Mouse (Mus musculus): ENCODE results near the gene Fgfr2.

Gene Fgfr2

DNA sequence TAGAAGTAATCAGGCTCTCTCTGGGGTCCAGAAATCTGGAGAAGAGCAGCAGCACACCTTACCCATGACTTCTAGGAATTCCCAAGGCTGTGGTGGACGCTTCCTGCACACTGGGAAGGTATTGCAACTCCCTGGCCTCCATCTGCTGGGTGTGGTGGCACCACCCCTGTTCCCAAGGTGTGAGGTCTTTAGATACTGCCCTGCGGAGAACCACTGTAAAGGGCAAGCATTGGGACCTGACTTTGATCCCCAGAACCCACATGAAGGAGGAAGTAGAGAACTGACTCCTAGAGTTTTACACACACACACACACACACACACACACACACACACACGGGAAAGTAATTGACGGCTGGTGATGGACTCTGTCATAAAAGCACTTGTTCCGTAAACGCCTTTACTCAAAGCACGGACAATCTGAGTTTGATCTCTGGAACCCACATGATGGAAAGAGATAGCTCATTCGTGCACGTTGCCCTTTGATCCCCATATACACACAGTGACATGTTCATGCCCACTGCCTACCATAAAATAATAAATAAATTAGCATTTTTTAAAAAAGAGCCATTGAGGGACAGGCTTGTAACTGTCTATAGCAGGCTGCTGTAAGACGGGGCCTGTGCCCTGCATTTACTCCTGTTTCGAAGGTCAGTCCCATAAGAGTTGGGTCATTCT is 478.4 kb downstream of the Fgfr2 start:
- DNase-seq: no peak

DNA sequence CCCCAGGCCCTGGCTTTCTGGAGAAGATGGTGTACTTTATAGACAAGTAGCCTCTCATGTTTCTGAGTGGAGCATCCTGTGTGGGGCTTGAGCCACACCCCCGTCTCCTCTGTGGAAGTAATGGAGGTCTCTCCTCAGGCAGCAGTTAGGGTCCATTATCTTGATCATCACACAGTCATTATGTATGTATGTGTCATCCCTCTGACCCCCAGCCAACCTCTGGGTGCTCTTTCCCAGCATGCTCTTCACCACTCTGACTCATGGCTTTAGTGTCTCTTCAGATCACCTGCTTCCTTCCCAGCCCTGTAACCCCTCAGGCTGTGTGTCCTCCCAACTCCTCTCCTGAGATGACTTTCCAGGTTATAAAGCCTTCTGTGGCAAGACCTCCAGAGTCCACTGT is 481.5 kb downstream of the Fgfr2 start:
- DNase-seq: no peak

DNA sequence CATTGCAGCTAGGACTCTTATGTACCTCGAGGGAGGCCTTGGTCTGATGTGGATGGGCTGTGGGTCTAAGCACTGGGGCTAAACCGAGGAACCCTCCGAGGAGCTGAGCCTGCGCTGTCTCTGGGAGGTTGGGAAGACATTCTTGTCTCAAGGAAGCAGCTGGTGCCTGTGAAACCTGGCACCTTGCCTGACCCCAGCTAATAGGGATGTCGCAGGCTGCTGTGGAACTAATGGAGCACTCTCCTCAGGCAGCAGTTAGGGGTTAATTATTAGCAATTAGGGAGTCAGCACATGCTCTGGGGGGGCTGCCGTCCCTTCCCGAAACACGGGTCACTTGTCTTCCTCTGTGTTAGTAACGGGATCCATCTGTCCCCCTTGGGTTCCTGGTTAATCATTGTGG is 482.2 kb downstream of the Fgfr2 start:
- peak; percentile 43 for DNase-seq

DNA sequence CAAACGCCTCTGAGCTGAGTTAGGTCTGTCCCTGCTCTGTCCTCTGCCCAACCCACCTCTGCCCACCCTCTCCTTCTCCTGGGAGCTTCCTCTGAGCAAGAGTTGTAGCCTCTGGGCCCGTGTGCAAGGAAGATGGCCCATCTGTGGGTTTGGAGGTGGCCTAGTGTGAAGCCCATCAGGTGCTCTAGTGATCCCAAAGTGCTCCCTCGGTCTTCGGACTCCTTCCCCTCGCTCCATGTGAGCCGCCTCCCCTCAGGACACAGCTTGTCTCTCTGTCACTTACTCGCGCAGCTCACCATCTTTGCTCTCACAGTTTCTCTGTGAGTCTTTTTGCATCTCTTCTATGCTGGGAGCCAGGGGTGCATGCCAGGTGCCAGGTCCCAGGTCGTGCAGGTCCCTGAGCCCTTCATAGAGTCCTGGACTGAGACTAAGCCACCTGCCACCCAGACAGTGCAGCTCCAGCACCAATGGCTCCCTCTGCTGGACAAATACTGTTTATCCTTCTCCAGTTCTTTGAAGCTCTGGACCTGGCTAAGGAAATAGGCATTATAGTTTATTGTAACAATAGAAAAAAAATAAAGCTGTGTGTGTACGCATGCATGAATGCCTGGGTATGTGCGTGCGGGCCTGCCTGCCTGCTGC is 484.6 kb downstream of the Fgfr2 start:
- no peak for DNase-seq

DNA sequence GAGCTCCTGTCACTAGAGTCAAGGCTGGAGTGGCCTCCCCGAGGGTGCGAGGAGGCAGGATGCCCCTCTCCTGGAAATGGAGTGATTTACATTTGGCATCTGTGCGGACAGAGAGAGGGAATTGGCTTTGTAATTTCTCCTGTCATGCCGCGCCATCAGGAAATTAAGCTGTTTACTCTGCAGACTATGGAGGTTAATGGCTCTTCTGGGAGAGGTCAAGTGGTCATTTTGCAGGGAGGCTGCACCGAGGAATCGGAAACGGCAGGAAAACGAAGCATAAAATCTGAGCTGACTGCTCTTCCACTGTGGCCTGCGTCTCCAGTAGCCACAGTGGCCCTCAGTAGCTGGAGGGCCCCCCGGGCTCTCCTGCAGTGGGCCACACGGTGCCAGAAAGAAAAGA is 485.9 kb downstream of the Fgfr2 start:
- no peak for DNase-seq

DNA sequence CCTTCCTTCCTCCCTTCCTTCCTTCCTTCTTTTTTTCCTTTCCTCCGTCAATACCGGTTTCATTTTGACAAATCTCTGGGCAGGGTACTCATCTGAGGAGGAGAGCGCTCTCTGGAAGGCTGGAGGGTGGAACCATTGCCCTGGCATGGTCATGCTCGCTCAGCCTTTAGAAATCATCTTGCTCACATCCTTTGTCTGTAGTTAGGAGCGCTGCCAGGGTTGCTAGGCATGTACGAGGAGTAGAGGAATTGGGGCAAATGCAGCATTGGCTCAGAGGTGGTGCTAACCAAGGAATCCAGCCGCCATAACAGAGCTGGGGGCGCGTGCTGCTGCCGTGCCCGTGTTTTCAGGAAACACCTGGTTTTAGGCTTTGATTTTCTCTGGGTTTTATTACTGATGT is 491.8 kb downstream of the Fgfr2 start:
- peak; percentile 54 for DNase-seq

DNA sequence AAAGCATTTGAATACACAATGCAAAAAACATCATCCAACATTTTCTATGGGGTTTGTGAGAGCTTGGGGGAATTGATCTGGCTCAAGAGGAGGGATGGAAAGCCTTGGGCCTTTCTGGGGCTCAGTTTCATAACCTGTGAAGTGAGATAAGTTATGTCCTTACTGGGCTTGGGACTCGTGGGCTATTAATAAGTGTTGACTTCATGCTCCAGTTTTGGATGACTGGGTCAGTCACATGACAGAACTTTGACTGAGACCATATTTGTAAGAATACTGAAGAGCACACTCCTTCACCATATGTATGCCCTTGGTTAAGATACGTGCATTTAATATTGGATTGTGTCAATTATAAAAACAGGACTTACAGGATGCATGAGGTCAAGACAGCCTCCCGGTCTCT is 495.7 kb downstream of the Fgfr2 start:
- DNase-seq: no peak

DNA sequence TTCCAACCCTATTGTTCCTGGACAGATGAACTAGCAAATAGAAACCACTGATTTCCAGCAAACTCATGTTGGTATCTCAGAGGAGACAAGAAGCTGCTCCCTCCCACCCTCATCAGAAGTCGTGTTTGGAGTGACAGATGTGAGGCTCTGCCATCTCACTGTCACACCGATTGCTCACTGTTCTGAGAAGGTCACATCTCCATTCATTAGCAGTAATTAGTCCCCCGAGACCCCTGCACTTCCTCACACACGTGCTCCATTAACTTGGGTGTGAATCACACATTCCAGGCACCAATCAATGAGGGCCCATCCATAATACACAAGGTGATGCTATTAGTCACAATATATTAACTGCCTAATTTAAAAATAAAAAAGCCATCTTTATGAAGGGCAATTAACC is 497.0 kb downstream of the Fgfr2 start:
- no peak for DNase-seq

DNA sequence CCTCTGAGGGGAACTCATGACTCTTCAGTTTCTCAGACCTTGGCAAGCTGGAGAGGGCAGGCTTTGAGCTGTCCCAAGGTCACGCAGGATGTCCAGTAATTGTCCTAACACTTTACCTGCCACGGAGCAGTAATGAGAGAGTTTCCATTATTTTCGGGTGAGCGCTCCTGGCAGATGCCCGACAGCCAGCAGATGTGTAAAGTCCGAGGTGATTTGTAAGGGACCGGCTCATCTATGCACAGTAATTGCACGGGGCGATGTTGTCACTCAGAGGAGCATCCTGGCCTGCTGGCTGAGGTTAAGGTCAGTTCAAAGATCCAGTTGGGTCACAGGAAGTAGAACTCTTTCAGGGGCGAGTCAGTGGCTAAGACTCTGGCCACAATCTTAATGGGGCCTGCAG is 499.0 kb downstream of the Fgfr2 start:
- DNase-seq: no peak

DNA sequence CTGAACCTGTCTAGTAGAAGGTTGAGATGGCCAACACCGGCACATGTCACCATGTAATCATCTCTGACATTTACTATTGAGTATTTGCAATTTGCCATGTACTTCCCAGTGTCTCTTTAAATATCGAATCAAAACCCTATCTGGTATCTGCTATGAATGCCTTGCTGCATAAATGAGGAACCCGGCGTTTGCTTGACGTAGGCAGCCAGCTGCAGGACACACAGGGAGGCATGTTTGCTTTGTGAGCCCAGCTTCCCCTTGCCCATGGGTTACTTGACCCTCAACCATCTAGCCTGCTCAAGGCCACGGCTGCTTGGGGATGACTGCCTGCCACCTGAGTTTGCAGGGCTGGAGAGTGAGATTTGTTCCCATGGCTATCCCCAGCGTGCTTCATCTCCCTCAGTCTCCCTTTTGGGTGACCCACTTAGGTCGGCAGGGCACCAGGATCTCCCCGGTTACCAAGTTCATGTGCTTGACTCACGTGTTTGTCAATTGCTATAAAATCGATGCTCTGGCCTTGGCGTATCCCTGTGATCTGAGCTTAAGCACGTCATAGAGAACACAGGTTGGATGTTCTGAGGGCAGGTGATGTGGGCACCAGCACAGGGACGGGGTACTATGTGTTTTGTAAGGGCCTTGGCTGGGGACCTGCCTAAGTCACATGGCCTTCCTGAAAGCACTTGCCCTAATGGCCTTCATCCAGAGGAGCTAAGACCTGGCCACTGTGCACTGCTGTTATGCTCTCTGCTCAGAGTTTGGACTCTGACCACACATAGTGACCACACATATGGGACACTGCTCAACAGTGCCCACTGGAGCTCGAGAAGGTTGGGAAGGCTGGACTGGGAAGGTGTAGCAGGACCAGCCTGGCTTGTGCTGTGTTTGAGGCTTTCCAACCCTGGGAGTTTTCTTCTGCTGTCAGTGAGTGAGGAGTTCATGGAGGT is 502.9 kb downstream of the Fgfr2 start:
- no peak for DNase-seq

DNA sequence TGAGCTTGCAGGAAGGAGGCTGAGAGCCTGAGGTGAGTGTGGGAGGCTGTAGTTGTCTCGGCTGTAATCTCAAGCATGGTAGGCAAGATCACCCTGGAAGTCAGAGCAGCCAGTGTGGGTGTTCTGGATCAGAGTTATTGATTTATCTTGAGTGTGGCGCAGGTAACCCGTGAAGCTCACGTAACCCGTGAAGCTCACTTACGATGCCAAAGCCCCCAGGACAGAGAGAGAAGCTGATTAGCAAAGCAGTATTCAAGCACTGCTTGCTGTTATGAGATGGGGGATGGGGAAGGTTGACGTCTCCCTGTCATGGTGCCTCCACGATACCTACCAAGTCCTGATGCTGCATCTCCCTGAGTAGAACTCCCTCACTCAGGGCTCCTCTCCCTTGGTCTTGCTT is 503.6 kb downstream of the Fgfr2 start:
- no peak for DNase-seq

DNA sequence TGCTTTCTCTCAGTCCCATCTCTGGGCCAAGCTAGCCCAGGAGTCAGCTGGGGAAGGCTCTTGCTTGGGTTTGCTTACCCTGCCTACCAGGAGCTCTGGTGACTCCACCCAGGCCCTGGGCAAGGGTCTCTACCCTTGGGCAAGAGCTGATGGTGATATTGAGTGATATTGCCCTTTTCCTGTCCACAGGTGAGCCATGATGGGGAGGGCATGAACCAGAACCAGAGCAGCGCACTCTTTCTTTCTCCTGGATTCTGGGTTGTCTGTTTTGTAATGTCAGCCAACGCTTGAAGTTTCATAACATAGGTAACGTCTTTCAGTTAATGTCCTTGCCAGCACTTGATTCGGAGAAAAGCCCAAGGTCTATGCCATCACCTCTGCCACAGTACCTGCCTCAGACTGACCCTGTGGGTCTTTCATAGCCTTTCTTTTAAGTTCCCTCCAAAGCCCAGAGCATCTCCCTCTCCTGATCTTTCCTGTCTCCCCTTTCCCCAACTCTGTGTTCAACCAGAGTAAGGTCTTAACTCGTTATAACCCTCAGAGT is 506.1 kb downstream of the Fgfr2 start:
- no peak for DNase-seq

DNA sequence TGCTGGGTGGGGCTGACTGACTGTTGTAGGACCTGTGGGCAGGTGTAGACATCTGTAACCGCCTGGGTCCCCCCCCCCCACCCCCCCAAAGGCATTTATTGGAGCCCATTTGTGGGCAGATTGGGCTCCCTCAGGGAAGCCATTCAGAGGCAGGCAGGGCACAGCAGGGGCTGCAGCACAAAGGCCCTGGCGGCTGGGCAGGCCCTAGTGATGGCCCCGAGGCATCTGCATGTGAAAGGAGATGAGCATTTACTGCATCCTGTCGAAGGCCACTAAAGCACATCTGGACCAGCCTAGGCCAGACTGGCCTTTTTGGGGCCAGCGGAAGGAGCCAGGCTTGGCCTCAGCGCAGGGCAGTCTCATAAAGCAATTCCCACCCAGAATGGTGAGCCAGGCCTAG is 506.8 kb downstream of the Fgfr2 start:
- no peak for DNase-seq

DNA sequence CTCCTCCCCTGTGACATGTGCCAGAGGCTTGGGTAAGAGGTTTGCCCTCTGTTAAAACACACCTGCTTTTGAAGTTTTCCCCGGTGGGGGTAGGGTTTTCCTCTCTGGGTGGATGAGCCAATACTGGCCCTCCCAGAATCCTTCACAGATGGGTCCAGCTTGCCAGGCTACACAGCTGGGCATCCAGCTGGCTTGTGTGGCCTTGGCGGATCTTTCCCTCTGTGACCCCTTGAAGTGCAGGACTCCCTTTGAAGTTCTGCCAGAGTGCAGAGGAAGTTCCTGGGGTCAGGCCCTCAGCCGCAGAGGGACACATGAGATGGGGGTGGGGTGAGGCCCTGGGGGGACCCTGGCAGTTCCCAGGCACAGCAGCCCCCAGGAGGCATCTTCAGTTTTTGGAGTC is 507.8 kb downstream of the Fgfr2 start:
- no peak for DNase-seq

DNA sequence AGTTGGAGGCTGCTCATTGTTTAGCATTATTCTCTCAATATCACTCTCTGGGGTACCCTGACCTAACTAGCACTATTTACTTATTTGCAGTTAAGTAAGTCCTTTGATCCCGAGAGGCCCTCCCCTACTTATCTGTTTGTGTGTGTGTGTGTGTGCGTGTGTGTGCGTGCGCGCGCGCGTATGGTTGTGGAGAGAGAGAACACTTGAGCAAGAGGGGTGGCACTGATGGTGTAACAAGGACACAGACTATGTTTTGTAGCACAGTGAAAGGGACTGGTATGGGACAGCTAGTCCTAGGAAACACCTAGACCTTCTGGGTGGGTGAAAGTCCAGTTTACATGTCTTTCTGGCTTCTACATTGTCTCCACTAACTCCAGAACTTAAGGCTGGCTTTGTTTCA is 511.6 kb downstream of the Fgfr2 start:
- DNase-seq: no peak

DNA sequence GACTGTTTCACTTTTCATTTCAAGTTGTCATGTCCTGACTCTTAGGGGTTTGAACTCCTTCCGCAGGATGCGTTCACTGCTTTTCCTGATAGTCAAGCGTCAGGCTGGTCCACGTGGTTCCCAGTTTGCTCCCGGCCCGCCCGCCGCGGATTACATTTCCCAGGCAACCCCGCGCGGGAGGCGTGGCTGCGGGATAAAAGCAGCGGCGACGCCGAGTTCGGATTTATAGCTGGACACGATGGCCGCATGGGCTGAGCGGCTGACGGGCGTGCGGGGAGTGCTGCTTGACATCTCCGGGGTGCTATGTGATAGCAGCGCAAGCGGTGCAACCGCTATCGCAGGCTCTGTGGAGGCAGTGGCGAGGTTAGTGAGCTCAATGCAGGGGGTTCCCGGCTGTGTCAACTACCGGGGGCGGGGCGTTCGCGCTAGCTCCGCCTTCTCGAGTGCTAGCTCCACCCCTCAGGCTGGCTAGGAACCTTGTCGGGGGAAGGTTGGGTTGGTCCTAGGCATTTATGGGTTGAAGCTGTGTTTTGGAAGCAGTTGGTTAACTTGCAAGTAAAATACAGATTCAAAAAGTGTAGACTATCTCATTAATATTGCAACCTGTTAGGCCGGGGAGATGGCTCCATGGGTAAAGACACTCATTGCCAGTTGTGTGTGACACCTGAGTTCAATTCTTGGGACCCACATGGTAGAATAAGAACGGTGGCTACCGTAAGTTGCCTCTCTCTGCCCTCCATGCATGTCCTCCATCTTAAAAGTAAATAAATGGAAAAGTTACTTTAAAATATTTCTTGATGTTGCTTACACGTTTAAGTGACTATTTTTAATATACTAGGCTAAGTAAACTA is 512.5 kb downstream of the Fgfr2 start, which contains the start of gene Lhpp:
Gene Lhpp, plus strand, starts transcription at position 171 of the 851 bp plus-strand sequence.
- DNase-seq: peak; percentile 79

DNA sequence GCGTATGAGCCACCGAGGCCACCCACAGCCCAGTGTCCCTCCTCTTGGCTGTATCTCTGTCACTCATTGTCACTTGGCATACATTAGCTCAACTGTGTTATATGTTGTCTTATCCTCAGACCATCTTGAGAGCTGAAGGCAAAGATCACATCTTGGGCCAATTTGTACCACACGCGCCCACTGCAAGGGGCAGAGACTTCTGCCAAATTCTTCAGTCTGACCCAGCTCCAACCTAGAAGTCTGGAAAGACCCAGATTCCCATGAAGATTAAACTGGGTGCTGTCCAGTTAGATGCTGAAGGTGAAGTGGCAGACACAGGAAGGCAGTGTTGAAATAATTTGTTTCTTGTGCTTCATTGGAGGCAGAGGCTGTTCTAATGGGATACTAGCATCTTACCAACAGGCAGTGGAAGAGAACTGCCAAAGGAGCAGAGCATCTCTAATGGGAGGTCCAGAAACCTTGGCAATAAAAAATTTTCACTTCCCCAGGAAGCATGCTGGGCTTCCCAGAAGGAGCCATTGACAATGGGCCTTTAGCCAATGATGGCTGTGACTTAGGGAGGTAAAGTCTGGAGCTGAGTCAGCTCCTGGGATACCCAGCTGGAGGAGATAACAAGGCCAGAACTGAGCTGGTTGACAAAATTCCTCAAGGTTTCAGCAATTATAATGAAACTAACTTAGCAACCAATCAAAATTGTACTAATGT is 514.7 kb downstream of the Fgfr2 start:
- no peak for DNase-seq

DNA sequence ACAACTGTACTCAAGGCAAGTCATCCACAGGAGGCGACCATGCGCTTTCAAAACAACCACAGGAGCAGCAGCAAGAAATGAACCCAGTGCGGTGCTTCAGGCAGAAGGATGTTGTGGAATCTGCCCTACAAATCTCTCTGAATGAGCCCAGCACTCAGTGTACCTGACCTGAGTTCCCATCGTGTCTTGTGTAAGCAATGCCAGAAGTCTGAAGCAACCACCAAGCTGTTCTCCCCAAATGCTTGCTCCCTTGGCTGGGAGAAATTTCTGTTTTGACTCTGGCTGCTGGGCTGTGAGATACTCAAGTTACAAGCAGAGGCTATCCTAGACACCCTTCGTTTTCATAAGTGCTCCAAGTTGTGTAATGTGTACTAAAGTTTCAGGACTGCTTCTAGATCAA is 517.5 kb downstream of the Fgfr2 start:
- no peak for DNase-seq

DNA sequence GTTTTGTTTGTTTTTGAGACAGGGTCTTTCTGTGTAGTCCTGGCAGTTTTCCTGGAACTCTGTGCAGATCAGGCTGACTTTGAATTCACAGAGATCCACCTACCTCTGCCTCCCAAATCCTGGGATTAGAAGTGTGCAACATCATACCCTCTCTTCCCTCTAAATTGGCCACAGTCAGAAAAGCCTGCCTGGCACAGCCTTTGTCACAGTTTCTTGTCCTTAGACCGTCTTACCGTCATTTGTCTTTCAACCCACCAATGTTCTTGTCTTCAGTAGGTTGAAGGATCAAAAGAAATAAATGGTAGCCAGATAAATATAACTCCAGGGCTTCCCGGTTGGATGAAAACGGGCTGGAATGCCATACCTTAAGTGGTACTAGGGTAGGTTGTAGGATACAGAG is 518.4 kb downstream of the Fgfr2 start:
- no peak for DNase-seq

DNA sequence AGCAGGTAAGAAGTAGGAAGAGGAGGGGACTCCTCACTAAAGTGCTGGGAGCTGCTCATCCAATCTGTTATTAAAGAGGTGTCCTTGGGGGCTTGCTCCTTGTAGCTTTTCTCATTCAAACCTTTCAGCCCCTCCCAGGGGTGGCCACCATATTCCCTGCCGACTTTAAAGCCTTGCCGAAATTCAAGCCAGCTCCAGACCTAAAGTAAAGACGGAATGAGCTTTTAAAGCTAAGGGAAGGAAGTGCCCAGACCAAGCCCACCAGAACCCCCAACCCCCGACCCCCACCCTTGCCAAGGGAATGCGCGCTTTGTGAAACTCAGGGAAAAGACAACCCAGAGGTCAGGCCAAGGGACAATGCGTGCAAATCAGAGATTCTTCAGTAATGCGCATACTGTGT is 522.2 kb downstream of the Fgfr2 start:
- DNase-seq: no peak

DNA sequence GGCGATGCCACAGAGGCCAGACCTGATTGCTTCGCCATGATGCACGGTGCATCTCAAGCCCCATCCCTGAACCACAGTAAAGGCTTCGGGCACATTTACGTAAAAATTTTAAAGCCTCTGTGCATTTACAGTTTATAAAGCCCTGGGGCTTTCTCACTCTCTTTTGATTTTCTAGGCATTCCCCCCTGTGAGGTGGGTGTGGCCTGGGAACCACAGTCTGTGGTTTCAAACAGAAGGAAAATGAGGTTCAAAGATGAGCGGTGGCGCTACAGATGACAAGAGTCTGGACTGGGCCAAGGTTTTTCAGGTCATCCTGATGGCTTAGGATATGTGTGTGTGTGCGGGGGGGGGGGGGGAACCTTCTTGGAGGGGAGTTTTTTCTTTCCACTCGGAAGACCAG is 523.1 kb downstream of the Fgfr2 start:
- DNase-seq: no peak

All from right cerebral cortex, postnatal 4 days (tissue).